Mouse (Mus musculus) heart, embryonic 10.5 days (tissue): Measurements from ENCODE around the gene Cryl1. TPM values are rescaled to one million over a fixed set of nuclear protein-coding genes. Genes with fewer than 3 reads are reported as not detected.

ENCODE experiments used
- DNase-seq: peaks from one replicate; pipeline ENCODE4 v3.0.0-alpha.2; 2017; ENCODE audit warnings: low spot score
- H3K27ac ChIP-seq: fragments of 300-500 bp; sonication (generic); 2 replicates; pipeline ENCODE4 v1.5.1; 2016; ENCODE audit warnings: mild to moderate bottlenecking
- H3K27me3 ChIP-seq: fragments of 300-500 bp; sonication (generic); 2 replicates; pipeline ENCODE4 v1.6.1; 2016; ENCODE audit warnings: mild to moderate bottlenecking; ENCODE audit not compliant: poor library complexity, insufficient read depth, severe bottlenecking
- H3K36me3 ChIP-seq: fragments of 300-500 bp; sonication (generic); 2 replicates; pipeline ENCODE4 v1.6.1; 2016; ENCODE audit warnings: mild to moderate bottlenecking, moderate library complexity
- H3K4me1 ChIP-seq: fragments of 300-500 bp; sonication (generic); 2 replicates; pipeline ENCODE4 v1.6.1; 2016; ENCODE audit warnings: mild to moderate bottlenecking
- H3K4me3 ChIP-seq: fragments of 300-500 bp; sonication (generic); 2 replicates; pipeline ENCODE4 v1.5.1; 2016; ENCODE audit warnings: mild to moderate bottlenecking, moderate library complexity
- H3K9me3 ChIP-seq: fragments of 300-500 bp; sonication (generic); 2 replicates; pipeline ENCODE4 v1.6.1; 2016; ENCODE audit warnings: mild to moderate bottlenecking, moderate library complexity
- WGBS: fragments of 180-500 bp; shearing (Covaris S2); methylation state at CpG from one replicate; pipeline ENCODE4 v1.1.7; 2016; 5-methylcytosine and 5-hydroxymethylcytosine counted together
- polyA plus RNA-seq: library from polyadenylated mRNA; unstranded; fragments of >200 nt; fragmentation: Nextera tagmentation; extraction: Ambion mirVana; gene quantifications from 2 replicates; pipeline ENCODE4 v1.2.1, GENCODE M21; 2016

The Cryl1 gene
- 8.9 and 9.7 TPM in 2 replicates for polyA plus RNA-seq

GRCm38 (mm10) chr14:57398065-57398757, at the start of gene Cryl1:
TSS of gene Cryl1 (minus strand) at chr14:57398529.
- peaks cover 20% of the 10 kb centered on the region; the same call in 1 of the 2 replicates for H3K27me3 ChIP-seq
- DNase-seq, result peak; percentile 97
- H3K36me3 ChIP-seq, result no peaks in the 10 kb centered on the region
- H3K27ac ChIP-seq, result peak within 1 kb of the TSS; percentile 84
- 2% methylated on average over 43 of the region's 43 CpGs for WGBS
- no peaks in the 10 kb centered on the region for H3K9me3 ChIP-seq
- H3K4me3 ChIP-seq, result peak within 1 kb of the TSS; percentile 74
- H3K4me1 ChIP-seq, result peaks cover 6% of the 10 kb centered on the region; the same call in 1 of the 2 replicates

DNA sequence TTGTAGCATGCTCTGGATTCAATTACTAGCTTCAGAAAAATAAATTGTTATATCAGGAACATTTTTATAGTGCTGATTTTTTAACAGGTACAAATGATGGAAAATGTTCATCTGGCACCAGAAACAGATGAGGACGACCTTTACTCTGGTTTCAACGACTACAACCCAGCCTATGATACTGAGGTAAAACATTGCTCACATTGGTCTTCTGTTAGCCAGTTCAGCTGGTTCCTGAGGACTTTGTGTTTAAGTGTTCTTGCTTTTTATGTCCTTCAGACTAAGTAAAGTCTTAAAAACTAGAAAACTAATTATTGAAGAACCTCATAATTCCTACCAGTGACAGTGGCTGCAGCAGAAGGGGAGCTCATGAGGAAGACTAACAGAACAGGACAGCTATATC, 32.1 kb upstream of the Cryl1 start:
- H3K27me3 ChIP-seq, result no peaks in the 10 kb centered on the region
- no peaks in the 10 kb centered on the region for H3K4me1 ChIP-seq
- no peaks in the 10 kb centered on the region for H3K9me3 ChIP-seq
- H3K36me3 ChIP-seq, result peaks cover 8% of the 10 kb centered on the region; the same call in 1 of the 2 replicates
- no peak overlapping the region for H3K4me3 ChIP-seq
- no peak overlapping the region for H3K27ac ChIP-seq
- 71% methylated on average over 2 of the region's 2 CpGs for WGBS
- no peak for DNase-seq

GRCm38 (mm10) chr14:57424212-57424561, 25.9 kb upstream of the Cryl1 start:
- H3K4me3 ChIP-seq, result peak overlapping the region; percentile 93
- H3K4me1 ChIP-seq, result peaks cover 7% of the 10 kb centered on the region; the same call in 1 of the 2 replicates
- H3K27ac ChIP-seq, result peak overlapping the region; percentile 84
- H3K9me3 ChIP-seq, result no peaks in the 10 kb centered on the region
- H3K36me3 ChIP-seq, result no peaks in the 10 kb centered on the region
- WGBS, result under 1% methylated on average over 24 of the region's 24 CpGs
- H3K27me3 ChIP-seq, result no peaks in the 10 kb centered on the region
- DNase-seq, result no peak

DNA sequence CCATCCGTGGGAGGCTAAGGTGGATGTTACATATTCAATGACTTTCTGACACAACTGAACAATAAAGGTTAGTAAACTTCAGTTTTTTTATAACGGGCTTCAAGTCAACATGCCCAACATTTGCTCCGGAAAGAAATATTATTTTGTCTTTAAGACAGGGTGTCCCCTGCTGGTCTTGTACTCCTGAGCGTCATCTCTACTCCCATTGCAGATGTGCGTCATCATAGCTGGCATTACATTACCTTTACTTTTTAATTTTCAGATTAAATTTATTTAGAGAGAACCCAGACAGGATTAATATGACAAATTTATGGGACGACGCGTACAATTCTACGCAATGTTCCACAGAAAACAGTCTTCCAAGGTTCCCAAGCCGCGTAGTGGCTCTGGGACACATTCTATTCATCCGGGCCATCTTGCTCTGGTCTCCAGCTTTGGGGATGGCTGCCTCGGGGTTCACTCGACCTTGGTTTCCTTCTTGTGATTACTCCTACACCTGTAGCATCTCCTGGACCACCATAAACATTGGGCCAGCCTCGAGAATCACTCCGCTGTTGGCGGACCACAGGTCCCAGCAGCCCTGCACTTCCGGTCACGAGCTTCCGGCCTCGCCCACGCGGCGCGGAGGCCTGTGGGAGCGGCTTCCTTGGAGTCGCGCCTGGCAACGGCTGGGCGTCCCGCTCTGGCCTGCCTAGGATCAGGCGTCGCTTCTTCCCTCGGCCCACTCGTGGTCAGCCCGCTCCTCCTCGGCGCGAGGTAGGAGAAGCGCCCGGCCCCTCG, 25.3 kb upstream of the Cryl1 start, which contains the start of gene Ift88:
Ift88 (plus strand) TSS at position 631 of the 780 bp plus-strand sequence.
- 5% methylated on average over 42 of the region's 42 CpGs for WGBS
- no peaks in the 10 kb centered on the region for H3K9me3 ChIP-seq
- H3K27ac ChIP-seq, result peak within 1 kb of the TSS; percentile 84

GRCm38 (mm10) chr14:57417187-57417586, 18.9 kb upstream of the Cryl1 start:
- no peak for DNase-seq

More for the DNA sequence above, 25.3 kb upstream of the Cryl1 start, which contains the start of gene Ift88:
- no peaks in the 10 kb centered on the region for H3K36me3 ChIP-seq
- H3K27me3 ChIP-seq, result no peaks in the 10 kb centered on the region
- DNase-seq, result peak; percentile 96
- peaks cover 7% of the 10 kb centered on the region; the same call in 1 of the 2 replicates for H3K4me1 ChIP-seq
- peak within 1 kb of the TSS; percentile 93 for H3K4me3 ChIP-seq

DNA sequence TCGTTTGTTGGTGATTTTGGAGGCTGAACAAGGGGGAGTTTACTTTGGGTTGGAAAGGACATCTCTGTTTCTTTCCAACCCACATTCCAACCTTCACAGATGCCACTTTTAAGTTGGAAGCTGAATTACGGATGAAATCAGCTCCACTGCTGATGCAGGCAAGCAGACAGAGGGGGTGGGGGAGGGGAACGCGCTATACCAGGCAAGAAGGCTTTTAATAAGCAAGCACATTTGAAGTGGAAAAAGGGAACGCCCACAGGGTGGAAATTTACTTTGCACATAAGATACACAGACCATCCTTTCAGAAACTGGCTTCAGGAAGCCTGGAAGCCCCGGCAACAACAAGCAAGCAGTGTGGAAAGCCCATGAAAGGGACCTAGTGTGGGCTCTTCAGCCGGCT, 13.8 kb upstream of the Cryl1 start:
- Histone ChIP-seq H3K4me3 (no peak overlapping the region), H3K4me1 (peaks cover 7% of the 10 kb centered on the region), H3K27me3 (no peaks in the 10 kb centered on the region), H3K9me3 (no peaks in the 10 kb centered on the region), H3K27ac (no peak overlapping the region), H3K36me3 (no peaks in the 10 kb centered on the region)
- 57% methylated on average over 7 of the region's 7 CpGs for WGBS
- no peak for DNase-seq

More at GRCm38 (mm10) chr14:57417187-57417586, 18.9 kb upstream of the Cryl1 start:
- Histone ChIP-seq H3K36me3 (no peaks in the 10 kb centered on the region), H3K9me3 (no peaks in the 10 kb centered on the region), H3K4me3 (no peak overlapping the region), H3K27ac (no peak overlapping the region), H3K27me3 (no peaks in the 10 kb centered on the region), H3K4me1 (no peaks in the 10 kb centered on the region)
- 80% methylated on average over 2 of the region's 2 CpGs for WGBS

DNA sequence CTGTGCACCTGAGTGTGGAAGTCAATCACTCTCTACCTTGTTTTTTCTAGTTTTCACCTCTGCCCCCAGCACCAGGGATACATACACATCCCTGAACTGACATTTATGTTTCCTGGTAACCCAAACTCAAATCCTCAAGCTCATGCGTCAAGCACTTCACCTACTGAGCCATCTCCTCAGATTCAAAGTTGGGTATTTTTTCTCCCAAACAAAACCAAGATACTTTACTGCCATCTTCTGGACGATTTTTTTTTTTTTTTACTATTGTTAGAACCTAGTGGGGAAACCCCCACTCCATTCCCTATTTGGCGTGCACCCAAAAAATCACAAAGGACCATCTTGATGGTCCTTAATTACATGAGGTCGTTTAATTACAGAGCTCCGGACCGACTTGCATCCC, 10.8 kb upstream of the Cryl1 start:
- Histone ChIP-seq H3K9me3 (no peaks in the 10 kb centered on the region), H3K27ac (no peak overlapping the region), H3K27me3 (no peaks in the 10 kb centered on the region), H3K36me3 (no peaks in the 10 kb centered on the region), H3K4me1 (peaks cover 9% of the 10 kb centered on the region), H3K4me3 (no peak overlapping the region)
- DNase-seq, result no peak
- WGBS, result 31% methylated on average over 6 of the region's 6 CpGs

DNA sequence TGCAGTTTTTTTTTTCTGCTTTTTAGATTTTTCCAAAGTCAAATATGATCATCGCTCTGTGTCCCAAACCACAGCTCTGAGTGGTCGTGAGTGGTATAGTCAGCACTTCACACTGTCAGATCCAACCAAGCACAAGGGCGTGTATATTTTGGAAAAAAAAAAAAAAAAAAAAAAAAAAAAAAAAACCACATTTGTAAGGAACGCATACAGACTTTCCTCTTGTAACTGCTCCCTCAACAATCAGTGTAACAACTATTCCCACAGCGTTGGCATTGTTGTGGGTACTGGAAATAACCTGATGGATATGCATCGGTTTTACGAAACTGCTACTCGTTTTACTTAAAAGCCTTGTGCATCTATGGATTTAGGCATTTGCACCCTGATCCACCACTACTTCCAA, 9.8 kb upstream of the Cryl1 start:
- Histone ChIP-seq H3K36me3 (no peaks in the 10 kb centered on the region), H3K27ac (no peak overlapping the region)
- no peak for DNase-seq

DNA sequence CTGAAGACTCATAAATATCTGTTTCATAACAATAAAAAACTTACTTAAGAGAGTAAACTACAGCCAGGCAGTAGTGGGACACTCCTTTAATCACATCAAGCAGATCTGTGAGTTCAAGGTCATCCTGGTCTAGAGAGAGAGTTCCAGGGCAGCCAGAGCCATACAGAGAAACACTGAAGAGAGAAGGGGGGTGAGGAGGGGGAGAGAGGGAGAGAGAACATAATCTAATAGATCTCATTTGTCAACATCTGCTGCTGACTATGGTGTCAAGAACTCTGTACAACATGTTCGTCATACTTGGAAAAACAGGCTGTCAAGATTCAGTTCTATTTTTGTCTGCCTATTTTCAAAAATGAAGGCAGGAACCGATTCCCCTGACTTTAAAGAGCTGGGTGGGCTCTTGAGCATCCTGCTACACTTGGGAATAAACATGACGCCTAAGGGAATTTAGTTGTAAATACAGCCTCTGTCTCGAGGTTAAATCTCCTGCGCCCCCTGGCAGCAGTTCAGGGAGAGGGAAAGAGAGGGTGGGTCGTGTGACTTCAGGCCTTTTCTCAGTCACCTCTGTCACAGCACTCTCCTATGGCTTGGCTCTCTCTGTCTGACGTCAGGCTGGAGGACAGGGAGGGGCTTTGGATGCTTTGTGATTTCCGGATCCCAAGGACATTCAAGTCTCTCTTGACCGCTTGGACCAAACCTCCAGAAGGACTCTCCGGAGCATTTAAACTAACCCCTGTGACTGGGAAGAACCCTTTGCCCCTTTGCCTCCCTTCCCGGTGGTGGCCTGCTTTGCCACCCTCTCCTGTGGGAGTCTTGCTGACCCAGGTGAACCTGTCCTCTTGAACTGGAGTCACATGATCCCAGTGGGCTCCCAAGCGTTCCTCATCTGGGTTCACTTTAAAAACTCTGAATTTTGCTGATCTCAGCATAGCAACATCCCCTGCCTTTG, 9.0 kb upstream of the Cryl1 start:
- peak; percentile 83 for DNase-seq
- no peaks in the 10 kb centered on the region for H3K9me3 ChIP-seq
- 6% methylated on average over 12 of the region's 12 CpGs for WGBS
- H3K27me3 ChIP-seq, result no peaks in the 10 kb centered on the region
- H3K4me1 ChIP-seq, result peaks cover 9% of the 10 kb centered on the region
- peak overlapping the region; percentile 43 for H3K4me3 ChIP-seq
- H3K27ac ChIP-seq, result peak overlapping the region; percentile 81
- H3K36me3 ChIP-seq, result no peaks in the 10 kb centered on the region

More for the DNA sequence above, 9.8 kb upstream of the Cryl1 start:
- no peaks in the 10 kb centered on the region for H3K9me3 ChIP-seq
- H3K4me1 ChIP-seq, result peaks cover 9% of the 10 kb centered on the region
- no peaks in the 10 kb centered on the region for H3K27me3 ChIP-seq
- WGBS, result 68% methylated on average over 8 of the region's 8 CpGs
- no peak overlapping the region for H3K4me3 ChIP-seq

GRCm38 (mm10) chr14:57402815-57403214, 4.5 kb upstream of the Cryl1 start:
- no peak overlapping the region for H3K27ac ChIP-seq
- H3K4me1 ChIP-seq, result peaks cover 15% of the 10 kb centered on the region
- DNase-seq, result no peak
- no peaks in the 10 kb centered on the region for H3K36me3 ChIP-seq
- H3K4me3 ChIP-seq, result no peak overlapping the region
- H3K9me3 ChIP-seq, result no peaks in the 10 kb centered on the region
- H3K27me3 ChIP-seq, result 0 out of 2 replicates have a peak, but pooled peaks cover 2% of the 10 kb centered on the region

GRCm38 (mm10) chr14:57398813-57399427, 591 bp upstream of the Cryl1 start:
- peaks cover 20% of the 10 kb centered on the region; the same call in 1 of the 2 replicates for H3K27me3 ChIP-seq
- H3K4me3 ChIP-seq, result peak overlapping the region; percentile 74
- 19% methylated on average over 13 of the region's 13 CpGs for WGBS
- H3K36me3 ChIP-seq, result no peaks in the 10 kb centered on the region
- H3K27ac ChIP-seq, result peak overlapping the region; percentile 37; the same call in 1 of the 2 replicates
- H3K4me1 ChIP-seq, result peaks cover 6% of the 10 kb centered on the region; the same call in 1 of the 2 replicates
- no peaks in the 10 kb centered on the region for H3K9me3 ChIP-seq
- no peak for DNase-seq

DNA sequence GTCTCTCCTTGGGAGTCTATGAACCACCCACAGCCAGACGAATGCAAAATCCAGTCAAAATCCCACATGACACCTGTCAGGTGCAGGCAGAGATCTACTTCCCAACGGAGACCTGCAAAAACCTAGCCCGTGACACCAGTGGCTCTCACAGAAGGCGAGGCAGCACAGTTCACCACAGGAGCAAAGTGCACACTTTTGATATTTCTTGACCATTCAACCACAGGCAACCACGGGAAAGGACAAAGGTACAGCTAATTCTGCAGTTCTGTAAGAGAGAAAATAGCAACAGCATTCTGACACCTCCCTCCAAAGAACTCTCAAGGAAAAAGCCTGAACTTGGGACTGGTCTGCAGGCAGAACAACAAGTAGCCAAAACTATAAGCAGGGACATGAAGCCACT, 1.1 kb downstream of the Cryl1 start:
- H3K9me3 ChIP-seq, result no peaks in the 10 kb centered on the region
- H3K27me3 ChIP-seq, result peaks cover 20% of the 10 kb centered on the region; the same call in 1 of the 2 replicates
- H3K27ac ChIP-seq, result no peak overlapping the region
- no peaks in the 10 kb centered on the region for H3K36me3 ChIP-seq
- peaks cover 9% of the 10 kb centered on the region for H3K4me1 ChIP-seq
- DNase-seq, result no peak
- WGBS, result 79% methylated on average over 5 of the region's 5 CpGs
- H3K4me3 ChIP-seq, result no peak overlapping the region
